Mouse (Mus musculus) erythroblast, adult 5-6 weeks (primary cell): ENCODE data around the gene Fbxo28. TPM values are rescaled to one million over a fixed set of nuclear protein-coding genes. Genes with fewer than 3 reads are reported as not detected.

Experiments
- total RNA-seq, 2 experiments: library from RNA; stranded (forward) in 1 of 2; stranded (reverse) in 1 of 2; fragments of 150-400 nt in 1 of 2; fragments of 200-764, 138-1000 nt in 1 of 2; gene quantifications; 2 replicates each; pipeline versions ENCODE4 v1.2.3 to v1.2.4; 2015 to 2017; ENCODE audit warnings: low replicate concordance in 2 of 2

The Fbxo28 gene
- total RNA-seq, 2 experiments from 2014 or later, result 5.0 to 6.3 TPM

Other genes with a start within 250 kb of the Fbxo28 start
- gene Srp9, start 216.9 kb downstream of the Fbxo28 start, total RNA-seq (2015; ENCODE audit: low replicate concordance), result 33.4 and 50.4 TPM in 2 replicates
- gene Srp9, start 216.9 kb downstream of the Fbxo28 start, total RNA-seq (2017; ENCODE audit: low replicate concordance), result 21.3 and 21.4 TPM in 2 replicates
- not detected in 2 replicates for gene Vmn1r1, start 177.1 kb downstream of the Fbxo28 start, total RNA-seq (2015; ENCODE audit: low replicate concordance)
- not detected in 2 replicates for gene Vmn1r1, start 177.1 kb downstream of the Fbxo28 start, total RNA-seq (2017; ENCODE audit: low replicate concordance)
- 59.4 and 77.8 TPM in 2 replicates for gene Degs1, start 58.8 kb downstream of the Fbxo28 start, total RNA-seq (2015; ENCODE audit: low replicate concordance)
- 36.5 and 41.1 TPM in 2 replicates for gene Degs1, start 58.8 kb downstream of the Fbxo28 start, total RNA-seq (2017; ENCODE audit: low replicate concordance)
- gene Trp53bp2, start 67.5 kb upstream of the Fbxo28 start, total RNA-seq (2015; ENCODE audit: low replicate concordance), result 1.2 and 3.6 TPM in 2 replicates
- 2.2 and 2.6 TPM in 2 replicates for gene Trp53bp2, start 67.5 kb upstream of the Fbxo28 start, total RNA-seq (2017; ENCODE audit: low replicate concordance)
- 4.6 and 7.5 TPM in 2 replicates for gene Capn2, start 176.0 kb upstream of the Fbxo28 start, total RNA-seq (2015; ENCODE audit: low replicate concordance)
- gene Capn2, start 176.0 kb upstream of the Fbxo28 start, total RNA-seq (2017; ENCODE audit: low replicate concordance), result 7.2 and 11.4 TPM in 2 replicates
- gene Capn8, start 223.4 kb upstream of the Fbxo28 start, total RNA-seq (2015; ENCODE audit: low replicate concordance), result not detected in 2 replicates
- gene Capn8, start 223.4 kb upstream of the Fbxo28 start, total RNA-seq (2017; ENCODE audit: low replicate concordance), result not detected in 2 replicates